Mouse (Mus musculus): ENCODE measurements at regions not wholly inside any gene's neighbourhood (a gene's known extent, or its start where the extent isn't known, plus 50 kb on each side); places are given as distances from the start of the nearest gene placed in this dataset.

DNA sequence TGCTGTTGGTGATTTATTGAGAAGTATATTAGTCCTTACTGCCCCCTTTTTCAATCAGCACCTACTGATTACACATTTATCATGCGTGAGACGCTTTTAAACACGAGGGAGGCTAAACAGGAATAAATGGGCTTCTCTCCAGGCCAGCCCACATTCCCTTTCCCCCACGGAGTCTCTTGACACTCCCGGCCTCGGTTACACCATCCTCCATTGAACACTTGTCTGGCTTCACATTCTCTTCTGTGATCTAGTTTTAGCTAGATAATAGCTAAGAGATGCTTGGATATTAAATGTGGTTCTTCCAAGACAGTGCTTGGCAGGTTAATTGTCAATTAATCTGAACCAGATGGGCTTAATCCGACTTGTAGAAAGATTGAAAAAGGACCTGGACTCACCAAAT lies 189.4 kb downstream of the Slc30a10 start:
- TF ChIP-seq CTCF (conservative IDR thresholded peaks at IDR 0.05; ENCODE audit: low read length) (no peak), POU5F1 (IDR thresholded peaks at IDR 0.05; ENCODE audit: borderline replicate concordance, low read length) (no peak), NANOG (IDR thresholded peaks at IDR 0.05; ENCODE audit: borderline replicate concordance, low read length) (no peak)
